Mouse (Mus musculus) ovary, postnatal 14 days (tissue): Measurements from ENCODE around the gene Fbxo34.
A peak's percentile ranks its signal among the peaks of the same experiment; 100 is the strongest.

Experiments
- DNase-seq: peaks from one replicate; pipeline ENCODE4 v3.0.0; 2022; ENCODE audit warnings: low spot score

The Fbxo34 gene

GRCm38 (mm10) chr14:47472743-47473546 is 22.7 kb downstream of the Fbxo34 start:
- DNase-seq: peak; percentile 38

GRCm38 (mm10) chr14:47473891-47474290 is 23.7 kb downstream of the Fbxo34 start:
- no peak for DNase-seq

GRCm38 (mm10) chr14:47474571-47475254 is 24.5 kb downstream of the Fbxo34 start:
- no peak for DNase-seq

- DNase-seq: no peak
These were observed 26.0 kb downstream of the Fbxo34 start for GRCm38 (mm10) chr14:47476266-47476665.

- DNase-seq: no peak
These were observed 27.5 kb downstream of the Fbxo34 start for GRCm38 (mm10) chr14:47477711-47478110.

- DNase-seq: no peak
These were observed 32.0 kb downstream of the Fbxo34 start for GRCm38 (mm10) chr14:47482200-47482599.

- DNase-seq: no peak
These were observed 32.9 kb downstream of the Fbxo34 start for GRCm38 (mm10) chr14:47483099-47483498.

- DNase-seq: no peak
These were observed 38.5 kb downstream of the Fbxo34 start for GRCm38 (mm10) chr14:47488732-47489131.

GRCm38 (mm10) chr14:47489310-47490097 is 39.3 kb downstream of the Fbxo34 start:
- DNase-seq: no peak

- no peak for DNase-seq
These were observed 40.5 kb downstream of the Fbxo34 start for GRCm38 (mm10) chr14:47490732-47491131.

- DNase-seq: no peak
These were observed 43.6 kb downstream of the Fbxo34 start for GRCm38 (mm10) chr14:47493592-47494361.

GRCm38 (mm10) chr14:47495951-47496350 is 45.7 kb downstream of the Fbxo34 start:
- no peak for DNase-seq

- DNase-seq: no peak
These were observed 46.9 kb downstream of the Fbxo34 start for GRCm38 (mm10) chr14:47497166-47497565.

- no peak for DNase-seq
These were observed 48.4 kb downstream of the Fbxo34 start for GRCm38 (mm10) chr14:47498632-47499031.

GRCm38 (mm10) chr14:47504036-47504435 is 53.8 kb downstream of the Fbxo34 start:
- no peak for DNase-seq

- no peak for DNase-seq
These were observed 56.5 kb downstream of the Fbxo34 start for GRCm38 (mm10) chr14:47506676-47507075.

- DNase-seq: no peak
These were observed 57.8 kb downstream of the Fbxo34 start for GRCm38 (mm10) chr14:47508035-47508434.

- DNase-seq: no peak
These were observed 60.0 kb downstream of the Fbxo34 start for GRCm38 (mm10) chr14:47510244-47510643.

- no peak for DNase-seq
These were observed 63.4 kb downstream of the Fbxo34 start for GRCm38 (mm10) chr14:47513606-47514005.

GRCm38 (mm10) chr14:47514816-47515453 is 64.7 kb downstream of the Fbxo34 start:
- peak; percentile 11 for DNase-seq

- DNase-seq: no peak
These were observed 65.4 kb downstream of the Fbxo34 start for GRCm38 (mm10) chr14:47515636-47516035.
